Mouse (Mus musculus) CH12.LX (cell line): ENCODE results near the gene Anln. TPM values are rescaled to one million over a fixed set of nuclear protein-coding genes. Genes with fewer than 3 reads are reported as not detected.

ENCODE experiments used
- DNase-seq: peaks from one replicate; pipeline ENCODE4 v3.0.0-alpha.2; 2013; ENCODE audit errors: extremely low read depth
- H3K27ac ChIP-seq: 2 replicates; pipeline ENCODE4 v1.5.1; 2012; ENCODE audit warnings: low read depth, mild to moderate bottlenecking, control low read depth, moderate library complexity; ENCODE audit not compliant: insufficient read depth
- H3K27me3 ChIP-seq: replicated peaks from 2 replicates; pipeline ENCODE3; 2012; ENCODE audit warnings: inconsistent platforms
- H3K36me3 ChIP-seq, 2 experiments: replicated peaks in 1 of 2; 2 replicates each; pipeline versions ENCODE3 to v1.6.1; 2012; ENCODE audit warnings: inconsistent platforms in 1 of 2, low read length in 1 of 2, mild to moderate bottlenecking in 1 of 2, mixed read lengths in 1 of 2, moderate library complexity in 1 of 2; ENCODE audit not compliant: control insufficient read depth in 1 of 2, insufficient read depth in 1 of 2
- H3K4me1 ChIP-seq, 2 experiments: 2 replicates each; pipeline ENCODE4 v1.6.1; 2012; ENCODE audit warnings: inconsistent platforms in 1 of 2, moderate library complexity in 1 of 2; ENCODE audit not compliant: insufficient read depth in 2 of 2, control insufficient read depth in 1 of 2
- H3K4me2 ChIP-seq: 2 replicates; pipeline ENCODE4 v1.6.1; 2012; ENCODE audit warnings: low read depth, mild to moderate bottlenecking, control low read depth; ENCODE audit not compliant: poor library complexity, insufficient read depth, severe bottlenecking
- H3K4me3 ChIP-seq, 3 experiments: fragments of 150-350 bp in 1 of 3; sonication (generic) in 1 of 3; replicated peaks in 1 of 3; 2 replicates each; pipeline versions ENCODE3 to v1.5.1; 2011 to 2012; ENCODE audit warnings: low read depth in 2 of 3, low read length in 2 of 3, mild to moderate bottlenecking in 2 of 3, moderate library complexity in 2 of 3, control low read depth in 1 of 3, improper control_type of control experiment in 1 of 3, inconsistent platforms in 1 of 3, mixed read lengths in 1 of 3; ENCODE audit not compliant: poor library complexity in 1 of 3
- H3K79me2 ChIP-seq: replicated peaks from 2 replicates; pipeline ENCODE4 v1.6.1; 2012; ENCODE audit warnings: mild to moderate bottlenecking, moderate library complexity; ENCODE audit not compliant: control insufficient read depth, poor library complexity, insufficient read depth, severe bottlenecking; ENCODE audit errors: extremely low read depth
- H3K9ac ChIP-seq: 2 replicates; pipeline ENCODE4 v1.6.1; 2012; ENCODE audit warnings: low read depth, mild to moderate bottlenecking, control low read depth, moderate library complexity; ENCODE audit not compliant: insufficient read depth
- H3K9me3 ChIP-seq: replicated peaks from 2 replicates; pipeline ENCODE3; 2012; ENCODE audit warnings: low read length, inconsistent platforms, mixed read lengths
- CHD1 ChIP-seq: IDR thresholded peaks from 2 replicates; pipeline ENCODE4 v1.6.1; 2012; ENCODE audit warnings: low read depth, low read length, improper control_type of control experiment, inconsistent platforms
- CTCF ChIP-seq, 2 experiments: IDR thresholded peaks in 1 of 2; conservative IDR thresholded peaks in 1 of 2; 2 replicates each; pipeline ENCODE4 v1.5.1; 2011 to 2012; ENCODE audit warnings: low read depth in 2 of 2, low read length in 2 of 2, improper control_type of control experiment in 1 of 2, inconsistent platforms in 1 of 2, mild to moderate bottlenecking in 1 of 2, moderate library complexity in 1 of 2
- EP300 ChIP-seq: IDR thresholded peaks from 2 replicates; pipeline ENCODE4 v1.6.1; 2011; ENCODE audit warnings: low read length, improper control_type of control experiment
- HCFC1 ChIP-seq: IDR thresholded peaks from 2 replicates; pipeline ENCODE4 v1.6.1; 2012; ENCODE audit warnings: low read depth, mild to moderate bottlenecking, inconsistent platforms, low read length, improper control_type of control experiment
- IRF4 ChIP-seq: IDR thresholded peaks from 2 replicates; pipeline ENCODE4 v1.6.1; 2014; ENCODE audit warnings: low read depth, mild to moderate bottlenecking, inconsistent platforms, low read length, improper control_type of control experiment
- JUN ChIP-seq: IDR thresholded peaks from 2 replicates; pipeline ENCODE4 v1.6.1; 2011; ENCODE audit warnings: low read depth, mild to moderate bottlenecking, low read length, improper control_type of control experiment, moderate library complexity; ENCODE audit not compliant: insufficient read depth
- JUND ChIP-seq: conservative IDR thresholded peaks from 2 replicates; pipeline ENCODE4 v1.6.1; 2011; ENCODE audit warnings: low read depth, low read length, improper control_type of control experiment
- KAT2A ChIP-seq: IDR thresholded peaks from 2 replicates; pipeline ENCODE4 v1.6.1; 2012; ENCODE audit warnings: low read length, improper control_type of control experiment, inconsistent platforms; ENCODE audit not compliant: insufficient replicate concordance
- MAFK ChIP-seq: IDR thresholded peaks from 2 replicates; pipeline ENCODE4 v1.6.1; 2011; ENCODE audit warnings: low read length, improper control_type of control experiment; ENCODE audit not compliant: insufficient replicate concordance
- MAX ChIP-seq: IDR thresholded peaks from 2 replicates; pipeline ENCODE4 v1.6.1; 2011; ENCODE audit warnings: low read length, improper control_type of control experiment
- MAZ ChIP-seq: IDR thresholded peaks from 2 replicates; pipeline ENCODE4 v1.6.1; 2012; ENCODE audit warnings: low read depth, mild to moderate bottlenecking, inconsistent platforms, low read length, improper control_type of control experiment, moderate library complexity
- MYC ChIP-seq: IDR thresholded peaks from 2 replicates; pipeline ENCODE4 v1.6.1; 2011; ENCODE audit warnings: low read depth, mild to moderate bottlenecking, improper control_type of control experiment, low read length
- NRF1 ChIP-seq: IDR thresholded peaks from 2 replicates; pipeline ENCODE4 v1.6.1; 2014; ENCODE audit warnings: low read depth, mild to moderate bottlenecking, inconsistent platforms, low read length, improper control_type of control experiment, moderate library complexity
- POLR2A ChIP-seq: IDR thresholded peaks from 2 replicates; pipeline ENCODE4 v1.6.1; 2011; ENCODE audit warnings: low read depth, mild to moderate bottlenecking, improper control_type of control experiment, low read length
- POLR2AphosphoS2 ChIP-seq: IDR thresholded peaks from 2 replicates; pipeline ENCODE4 v1.6.1; 2011; ENCODE audit warnings: low read depth, low read length, improper control_type of control experiment
- SIN3A ChIP-seq: IDR thresholded peaks from 2 replicates; pipeline ENCODE4 v1.6.1; 2012; ENCODE audit warnings: low read length, improper control_type of control experiment, inconsistent platforms
- TBP ChIP-seq: conservative IDR thresholded peaks from 2 replicates; pipeline ENCODE4 v1.6.1; 2011; ENCODE audit warnings: low read depth, low read length, improper control_type of control experiment
- USF2 ChIP-seq: conservative IDR thresholded peaks from 2 replicates; pipeline ENCODE4 v1.6.1; 2011; ENCODE audit warnings: low read depth, low read length, improper control_type of control experiment
- ZKSCAN1 ChIP-seq: IDR thresholded peaks from 2 replicates; pipeline ENCODE4 v1.6.1; 2012; ENCODE audit warnings: low read depth, inconsistent platforms, low read length, improper control_type of control experiment, borderline replicate concordance
- dilution Hi-C: fragments of 300-500 bp; cut with MboI; formaldehyde crosslinking; loops from 2 replicates; pipeline ENCODE4 v1.14.3; 2020; ENCODE audit warnings: low sequenced_read_pairs; ENCODE audit not compliant: extremely low pct_unique_long_range_greater_than_20kb, extremely low pct_ligation_motif_present
- in situ Hi-C: fragments of 300-500 bp; cut with MboI; formaldehyde crosslinking; loops from 3 replicates; pipeline ENCODE4 v1.14.3; 2019; ENCODE audit warnings: low sequenced_read_pairs, low pct_ligation_motif_present, low pct_unique_long_range_greater_than_20kb, mixed read lengths
- polyA plus RNA-seq: library from polyadenylated mRNA; unstranded; fragments of >175 nt; gene quantifications from 2 replicates; pipeline ENCODE4 v1.2.1, GENCODE M21; 2012; ENCODE audit warnings: low read depth; ENCODE audit not compliant: insufficient read length
- total RNA-seq, 2 experiments: library from RNA; depleted of rRNA; stranded (reverse); fragments of 300-350 nt in 1 of 2; fragments of >200 nt in 1 of 2; gene quantifications; 2 replicates each; pipeline ENCODE4 v1.2.3; 2012 to 2014

Anln gene
- total and polyA plus RNA-seq, 3 experiments: 12.2 to 15.7 (median 12.3) TPM

- no peaks in the 10 kb centered on the region for H3K36me3 ChIP-seq
- no peak overlapping the region for H3K4me3 ChIP-seq
- no peaks in the 10 kb centered on the region for H3K9me3 ChIP-seq
- H3K9ac ChIP-seq: no peak overlapping the region
- dilution Hi-C loops: no loop called here
- no peaks in the 10 kb centered on the region for H3K27me3 ChIP-seq
- in situ Hi-C loops: no loop called here
- no peak overlapping the region for H3K4me2 ChIP-seq
- no peak for DNase-seq
- no peak overlapping the region for H3K27ac ChIP-seq
- H3K79me2 ChIP-seq: no peaks in the 10 kb centered on the region
- TF ChIP-seq POLR2A: no peak
- TF ChIP-seq MAFK: no peak
- TF ChIP-seq SIN3A: no peak
- no peak for TF ChIP-seq KAT2A
- TF ChIP-seq ZKSCAN1: no peak
- TF ChIP-seq CTCF (conservative IDR thresholded peaks at IDR 0.05 in 1 of 2, IDR thresholded peaks at IDR 0.05 in 1 of 2; ENCODE audit: low read depth in 2 of 2, low read length in 2 of 2): no peak
- TF ChIP-seq IRF4: no peak
- no peak for TF ChIP-seq JUND
- no peak for TF ChIP-seq POLR2AphosphoS2
- TF ChIP-seq NRF1: no peak
- no peak for TF ChIP-seq MAZ
- TF ChIP-seq TBP: no peak
- no peak for TF ChIP-seq MYC
- TF ChIP-seq, all 38 proteins: peak for 0
- H3K4me1 ChIP-seq: peaks cover 0 to 11% of the 10 kb centered on the region in 2 experiments; a peak in 2 of 4 replicates
These were observed 35.2 kb upstream of the Anln start for GRCm38 (mm10) chr9:22424196-22424595.

DNA sequence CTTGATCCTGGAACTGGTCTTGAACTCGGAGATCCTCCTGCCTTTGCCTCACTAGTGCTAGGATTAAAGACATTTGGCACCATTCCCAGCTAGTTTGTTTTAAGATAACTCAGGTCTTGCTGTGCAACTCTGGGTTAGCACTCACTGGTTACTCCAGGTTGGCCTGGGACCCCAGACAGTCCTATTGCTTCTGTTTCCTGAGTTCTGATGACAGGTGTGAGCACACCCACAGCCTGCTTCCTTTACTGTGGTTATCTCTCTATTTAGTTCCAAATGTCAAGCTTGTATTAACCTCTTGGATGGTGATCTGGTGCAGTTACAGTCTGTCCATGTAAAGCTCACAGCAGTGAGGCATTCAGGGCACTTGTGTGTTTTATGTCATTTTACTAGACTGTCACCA lies 34.5 kb upstream of the Anln start:
- Histone ChIP-seq H3K9ac (no peak overlapping the region), H3K36me3 (no peaks in the 10 kb centered on the region), H3K27ac (no peak overlapping the region), H3K4me1 (peaks cover 0 to 4% of the 10 kb centered on the region in 2 experiments; a peak in 1 of 4 replicates), H3K4me3 (no peak overlapping the region), H3K4me2 (no peak overlapping the region)
- in situ Hi-C loops: no loop called here
- no peak for TF ChIP-seq TBP
- TF ChIP-seq ZKSCAN1: no peak
- TF ChIP-seq KAT2A: no peak
- TF ChIP-seq JUND: no peak
- TF ChIP-seq MAX: no peak
- no peak for TF ChIP-seq EP300
- no peak for TF ChIP-seq JUN
- TF ChIP-seq USF2: no peak
- no peak for TF ChIP-seq HCFC1
- no peak for TF ChIP-seq POLR2A
- TF ChIP-seq CHD1: no peak
- TF ChIP-seq, all 38 proteins: peak for 0
- Histone ChIP-seq H3K9me3 (no peaks in the 10 kb centered on the region), H3K27me3 (no peaks in the 10 kb centered on the region), H3K79me2 (no peaks in the 10 kb centered on the region)
- DNase-seq: no peak
- dilution Hi-C loops: no loop called here
